Mouse (Mus musculus) midbrain, embryonic 13.5 days (tissue): ENCODE data around the gene Acp4. TPM values are rescaled to one million over a fixed set of nuclear protein-coding genes. Genes with fewer than 3 reads are reported as not detected.

Experiments
- ATAC-seq: fragments of 200-750 bp; cut with Nextera tagmentation; 2 replicates; pipeline ENCODE4 v1.8.0; 2017; ENCODE audit warnings: mild to moderate bottlenecking, moderate TSS enrichment, moderate library complexity
- H3K27ac ChIP-seq: fragments of 300-500 bp; sonication (generic); 2 replicates; pipeline ENCODE4 v1.5.1; 2015; ENCODE audit warnings: inconsistent platforms, mild to moderate bottlenecking, moderate library complexity
- H3K27me3 ChIP-seq: fragments of 300-500 bp; sonication (generic); 2 replicates; pipeline ENCODE4 v1.6.1; 2015; ENCODE audit warnings: mild to moderate bottlenecking, inconsistent platforms
- H3K36me3 ChIP-seq: fragments of 300-500 bp; sonication (generic); 2 replicates; pipeline ENCODE4 v1.6.1; 2015; ENCODE audit warnings: mild to moderate bottlenecking, inconsistent platforms
- H3K4me1 ChIP-seq: fragments of 300-500 bp; sonication (generic); replicated peaks from 2 replicates; pipeline ENCODE4 v1.6.1; 2015; ENCODE audit warnings: inconsistent platforms
- H3K4me2 ChIP-seq: fragments of 300-500 bp; sonication (generic); replicated peaks from 2 replicates; pipeline ENCODE4 v1.6.1; 2015; ENCODE audit warnings: moderate library complexity, mild to moderate bottlenecking, inconsistent platforms
- H3K4me3 ChIP-seq: fragments of 300-500 bp; sonication (generic); replicated peaks from 2 replicates; pipeline ENCODE4 v1.5.1; 2015; ENCODE audit warnings: mild to moderate bottlenecking, inconsistent platforms
- H3K9ac ChIP-seq: fragments of 300-500 bp; sonication (generic); replicated peaks from 2 replicates; pipeline ENCODE4 v1.6.1; 2015; ENCODE audit warnings: mild to moderate bottlenecking, inconsistent platforms
- H3K9me3 ChIP-seq: fragments of 300-500 bp; sonication (generic); 2 replicates; pipeline ENCODE4 v1.6.1; 2016; ENCODE audit warnings: mild to moderate bottlenecking, inconsistent platforms
- WGBS: fragments of 180-500 bp; shearing (Covaris S2); methylation state at CpG from one replicate; pipeline ENCODE4 v1.1.7; 2015; 5-methylcytosine and 5-hydroxymethylcytosine counted together
- polyA plus RNA-seq: library from polyadenylated mRNA; unstranded; fragments of >200 nt; fragmentation: Nextera tagmentation; extraction: Ambion mirVana; gene quantifications from 2 replicates; pipeline ENCODE4 v1.2.1, GENCODE M21; 2015

The Acp4 gene
- polyA plus RNA-seq, 1 experiment from 2014 or later = 0.09 TPM

DNA sequence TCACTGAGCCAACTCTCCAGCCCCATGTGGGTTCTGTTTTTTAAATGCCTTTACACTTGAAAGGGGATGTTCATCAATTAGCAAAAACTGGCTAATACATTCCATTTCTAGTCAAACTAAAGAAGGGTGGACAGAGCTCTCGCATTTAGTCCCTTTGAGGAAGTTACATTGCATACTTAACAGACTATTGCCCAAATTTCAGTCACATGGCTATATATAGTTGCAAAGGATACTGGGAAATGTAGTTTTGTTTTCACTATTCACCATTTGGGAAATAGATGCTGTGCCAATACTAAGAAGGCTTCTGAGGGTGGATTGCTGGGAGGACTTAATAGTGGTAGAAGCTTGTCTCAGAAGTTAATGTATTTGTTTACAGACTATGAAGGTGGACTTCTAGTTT is 23.8 kb upstream of the Acp4 start:
- Histone ChIP-seq H3K9me3 (no peaks in the 10 kb centered on the region), H3K4me1 (no peaks in the 10 kb centered on the region), H3K27ac (no peak overlapping the region), H3K27me3 (no peaks in the 10 kb centered on the region), H3K4me3 (no peak overlapping the region), H3K9ac (no peak overlapping the region), H3K4me2 (no peak overlapping the region), H3K36me3 (no peaks in the 10 kb centered on the region)
- WGBS = 70% methylated on average over 1 of the region's 1 CpGs
- ATAC-seq = no peak

DNA sequence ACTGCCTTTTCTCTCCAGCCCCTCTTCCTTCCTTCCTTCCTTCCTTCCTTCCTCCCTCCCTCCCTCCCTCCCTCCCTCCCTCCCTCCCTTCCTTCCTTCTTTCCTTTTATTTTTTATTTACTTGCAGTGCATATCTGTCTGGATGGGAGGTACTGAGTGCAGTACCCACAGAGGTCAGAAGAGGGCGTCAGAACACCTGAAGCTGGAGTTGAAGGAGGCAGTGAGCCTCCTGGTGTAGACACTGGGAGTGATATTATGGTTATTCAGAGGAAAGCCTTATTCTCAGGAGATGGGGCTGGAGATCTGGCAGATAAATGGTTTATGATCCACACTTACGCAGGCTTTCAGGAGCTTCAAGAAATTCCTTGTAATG is 20.1 kb upstream of the Acp4 start:
- 36% methylated on average over 2 of the region's 2 CpGs for WGBS
- no peak overlapping the region for H3K9ac ChIP-seq
- peaks cover 10% of the 10 kb centered on the region for H3K27me3 ChIP-seq
- ATAC-seq = no peak
- no peaks in the 10 kb centered on the region for H3K4me1 ChIP-seq
- no peak overlapping the region for H3K4me2 ChIP-seq
- no peaks in the 10 kb centered on the region for H3K36me3 ChIP-seq
- H3K4me3 ChIP-seq = no peak overlapping the region
- no peak overlapping the region for H3K27ac ChIP-seq
- no peaks in the 10 kb centered on the region for H3K9me3 ChIP-seq

DNA sequence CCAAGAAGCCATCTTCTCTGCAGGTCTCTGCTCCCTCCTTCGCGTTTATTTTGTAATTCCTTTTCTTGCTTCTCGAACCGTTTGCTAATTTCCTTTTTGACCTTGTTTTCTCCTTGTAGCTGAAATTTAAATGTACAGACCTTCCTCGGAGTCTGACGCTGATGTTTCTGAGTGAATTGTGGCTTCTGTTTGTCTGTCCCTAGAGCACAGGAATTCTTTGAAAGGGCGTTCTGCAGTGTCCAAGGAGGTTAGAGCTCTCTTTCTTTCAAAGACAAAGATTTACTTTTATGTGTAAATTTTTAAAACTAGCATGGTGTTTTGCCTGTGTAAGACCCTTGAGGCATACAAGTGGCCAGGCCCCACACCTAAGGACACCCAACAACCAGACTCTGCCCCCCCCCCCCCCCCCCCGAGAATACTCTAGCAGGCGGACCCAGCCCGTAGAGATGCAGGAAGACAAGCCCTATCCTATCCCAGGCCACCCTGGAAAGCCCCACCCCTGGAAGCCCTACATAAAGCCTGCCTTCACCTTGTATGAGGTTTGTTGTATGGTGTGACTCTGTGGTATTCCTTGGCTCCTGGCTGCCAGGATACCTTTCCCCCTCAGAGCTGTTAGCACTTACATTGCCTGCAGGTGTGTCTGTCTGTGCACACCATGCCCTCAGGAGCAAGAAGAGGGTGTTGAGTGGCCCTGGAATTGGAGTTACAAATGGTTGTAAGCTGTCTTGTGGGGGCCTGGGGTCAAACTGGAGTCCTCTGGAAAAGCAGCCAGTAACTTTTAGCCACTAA is 19.5 kb upstream of the Acp4 start:
- Histone ChIP-seq H3K4me1 (no peaks in the 10 kb centered on the region), H3K36me3 (no peaks in the 10 kb centered on the region), H3K4me3 (no peak overlapping the region), H3K9ac (no peak overlapping the region), H3K27me3 (peaks cover 11% of the 10 kb centered on the region), H3K9me3 (no peaks in the 10 kb centered on the region), H3K4me2 (no peak overlapping the region), H3K27ac (no peak overlapping the region)
- ATAC-seq = no peak
- 63% methylated on average over 9 of the region's 10 CpGs for WGBS

DNA sequence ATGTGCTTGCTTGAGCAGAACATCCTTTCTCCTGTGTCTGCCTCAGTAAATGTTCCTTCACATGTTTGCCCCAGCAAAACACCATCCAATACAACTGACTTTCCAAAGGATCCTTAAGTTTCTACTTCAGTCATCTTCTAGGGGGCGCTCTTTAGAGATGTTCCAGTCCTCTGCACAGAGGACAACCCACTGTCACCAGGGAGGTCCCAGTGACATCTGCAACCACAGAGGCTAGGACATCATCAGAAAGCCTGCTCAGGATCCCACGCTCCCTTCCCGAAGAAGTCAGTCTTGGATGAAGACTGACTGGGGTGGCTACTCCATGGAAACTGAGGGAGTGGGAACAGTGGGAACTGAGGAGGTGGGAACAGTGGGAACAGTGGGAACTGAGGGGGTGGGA is 18.4 kb upstream of the Acp4 start:
- no peak for ATAC-seq
- 82% methylated on average over 3 of the region's 3 CpGs for WGBS
- H3K9ac ChIP-seq = no peak overlapping the region

DNA sequence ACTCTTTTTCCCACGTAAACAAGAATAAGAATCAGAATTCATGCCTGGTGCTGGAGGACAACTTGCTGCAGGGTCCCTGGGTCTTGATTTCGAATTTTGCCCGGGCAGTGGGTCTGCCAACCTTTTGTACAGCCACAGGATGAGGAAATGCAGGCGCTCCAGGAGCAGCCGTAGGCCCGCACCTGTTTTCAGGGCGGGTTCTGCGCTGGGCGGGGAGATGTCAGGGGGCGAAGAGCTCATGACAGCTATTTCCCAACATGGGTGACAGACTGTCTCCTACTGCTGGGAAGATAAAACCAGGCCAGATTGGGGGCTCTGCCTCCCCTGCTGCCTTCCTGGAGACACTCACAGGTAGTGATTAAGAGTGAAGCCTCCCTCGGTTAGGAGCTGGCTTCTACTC is 16.9 kb upstream of the Acp4 start:
- no peak overlapping the region for H3K27ac ChIP-seq
- no peaks in the 10 kb centered on the region for H3K4me1 ChIP-seq
- ATAC-seq = no peak
- H3K36me3 ChIP-seq = no peaks in the 10 kb centered on the region
- H3K9ac ChIP-seq = no peak overlapping the region
- no peaks in the 10 kb centered on the region for H3K9me3 ChIP-seq
- peaks cover 14% of the 10 kb centered on the region for H3K27me3 ChIP-seq
- no peak overlapping the region for H3K4me3 ChIP-seq
- no peak overlapping the region for H3K4me2 ChIP-seq
- 42% methylated on average over 11 of the region's 11 CpGs for WGBS

More for the DNA sequence above, 18.4 kb upstream of the Acp4 start:
- H3K9me3 ChIP-seq = no peaks in the 10 kb centered on the region
- no peak overlapping the region for H3K4me2 ChIP-seq
- no peak overlapping the region for H3K4me3 ChIP-seq
- H3K36me3 ChIP-seq = no peaks in the 10 kb centered on the region
- H3K27ac ChIP-seq = no peak overlapping the region
- peaks cover 14% of the 10 kb centered on the region for H3K27me3 ChIP-seq
- H3K4me1 ChIP-seq = no peaks in the 10 kb centered on the region

DNA sequence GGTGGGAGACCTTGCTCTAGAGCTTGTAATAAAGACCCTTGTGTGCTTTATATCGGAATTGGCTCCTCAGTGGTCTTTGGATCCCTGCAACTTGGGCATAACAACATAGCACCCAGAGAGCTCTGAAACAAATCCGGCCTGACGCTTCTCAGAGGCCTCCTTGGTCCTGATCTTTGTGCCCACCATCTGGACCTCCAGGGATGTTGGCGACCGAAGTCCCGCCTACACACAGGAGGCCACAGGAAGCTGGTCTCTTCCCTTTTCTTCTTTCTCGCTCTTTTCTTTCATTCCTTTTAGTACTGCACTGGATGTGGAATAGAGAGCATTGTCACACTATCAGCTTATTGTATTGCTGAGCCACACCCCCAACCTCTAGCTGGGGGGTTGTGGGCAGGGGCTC is 16.3 kb upstream of the Acp4 start:
- no peak overlapping the region for H3K4me2 ChIP-seq
- no peaks in the 10 kb centered on the region for H3K4me1 ChIP-seq
- no peak for ATAC-seq
- no peaks in the 10 kb centered on the region for H3K9me3 ChIP-seq
- H3K9ac ChIP-seq = no peak overlapping the region
- no peaks in the 10 kb centered on the region for H3K36me3 ChIP-seq
- peaks cover 19% of the 10 kb centered on the region for H3K27me3 ChIP-seq
- H3K27ac ChIP-seq = no peak overlapping the region
- 60% methylated on average over 7 of the region's 7 CpGs for WGBS
- no peak overlapping the region for H3K4me3 ChIP-seq

DNA sequence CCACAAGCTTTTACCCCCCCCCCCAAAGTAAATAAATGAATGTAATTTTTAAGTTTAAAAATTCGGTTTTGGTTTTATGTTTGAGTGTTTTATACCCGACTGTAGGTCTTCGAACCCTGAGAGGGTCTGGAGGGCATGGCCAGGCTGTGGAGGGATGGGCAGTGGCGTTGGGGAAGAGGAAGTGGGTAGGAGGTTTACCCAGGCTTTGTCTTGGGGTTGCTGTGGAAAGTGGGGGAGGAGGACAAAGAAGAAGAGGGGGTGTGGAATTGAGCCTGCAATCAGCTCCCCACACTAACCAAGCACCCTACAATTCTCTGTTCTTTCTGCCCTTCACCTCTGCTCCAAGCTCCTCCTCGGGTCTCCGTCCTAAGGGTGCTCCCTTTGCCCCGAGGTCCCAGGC is 15.4 kb upstream of the Acp4 start:
- H3K4me2 ChIP-seq = no peak overlapping the region
- no peaks in the 10 kb centered on the region for H3K36me3 ChIP-seq
- H3K27me3 ChIP-seq = peaks cover 21% of the 10 kb centered on the region
- H3K27ac ChIP-seq = no peak overlapping the region
- no peaks in the 10 kb centered on the region for H3K4me1 ChIP-seq
- 85% methylated on average over 7 of the region's 7 CpGs for WGBS
- ATAC-seq = no peak
- no peak overlapping the region for H3K9ac ChIP-seq
- H3K9me3 ChIP-seq = no peaks in the 10 kb centered on the region
- no peak overlapping the region for H3K4me3 ChIP-seq

DNA sequence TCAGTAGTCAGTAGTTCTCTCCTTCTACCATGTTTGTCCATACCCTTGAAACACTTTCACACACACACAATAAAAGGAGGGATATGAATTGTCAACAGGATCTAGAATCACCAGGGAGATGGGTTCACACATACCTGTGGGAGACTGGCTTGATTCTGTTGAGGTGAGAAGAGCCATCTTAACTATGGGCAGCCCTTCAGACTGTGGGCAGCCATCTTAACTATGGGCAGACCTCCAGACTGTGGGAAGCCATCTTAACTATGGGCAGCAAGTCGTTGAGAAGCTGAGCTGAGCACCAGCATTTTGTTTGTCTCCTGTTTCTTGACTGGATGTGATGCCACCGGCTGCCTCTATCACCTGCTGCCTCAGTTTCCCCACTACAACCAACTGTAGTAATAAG is 14.1 kb upstream of the Acp4 start:
- Histone ChIP-seq H3K27me3 (peaks cover 21% of the 10 kb centered on the region), H3K4me3 (no peak overlapping the region), H3K9ac (no peak overlapping the region), H3K36me3 (no peaks in the 10 kb centered on the region), H3K4me1 (no peaks in the 10 kb centered on the region), H3K27ac (no peak overlapping the region), H3K9me3 (no peaks in the 10 kb centered on the region), H3K4me2 (no peak overlapping the region)
- 0 out of 2 replicates have a peak, but pooled peaks have one; percentile 53 for ATAC-seq
- 71% methylated on average over 2 of the region's 2 CpGs for WGBS

DNA sequence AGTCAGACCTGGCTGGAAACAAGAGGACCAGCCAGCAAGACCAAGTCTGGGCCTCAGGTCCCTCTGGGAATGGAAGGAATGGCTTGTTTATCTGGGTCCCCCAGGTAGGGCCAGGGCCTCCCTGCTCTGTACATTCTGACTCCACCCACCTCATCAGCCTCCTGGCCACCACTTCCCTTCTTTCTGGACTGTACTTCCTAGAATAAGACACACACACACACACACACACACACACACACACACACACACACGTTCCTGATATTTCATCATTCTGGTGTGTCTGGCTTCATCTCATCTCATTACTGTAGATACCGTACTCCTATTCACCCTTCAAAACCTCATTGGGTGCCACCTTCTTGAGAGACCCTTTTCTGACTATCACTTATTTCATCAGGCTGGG is 12.2 kb upstream of the Acp4 start:
- H3K4me1 ChIP-seq = no peaks in the 10 kb centered on the region
- H3K27ac ChIP-seq = no peak overlapping the region
- no peaks in the 10 kb centered on the region for H3K36me3 ChIP-seq
- H3K9me3 ChIP-seq = no peaks in the 10 kb centered on the region
- no peak overlapping the region for H3K9ac ChIP-seq
- H3K4me3 ChIP-seq = no peak overlapping the region
- WGBS = 96% methylated on average over 2 of the region's 2 CpGs
- H3K27me3 ChIP-seq = peaks cover 23% of the 10 kb centered on the region
- H3K4me2 ChIP-seq = no peak overlapping the region
- no peak for ATAC-seq

DNA sequence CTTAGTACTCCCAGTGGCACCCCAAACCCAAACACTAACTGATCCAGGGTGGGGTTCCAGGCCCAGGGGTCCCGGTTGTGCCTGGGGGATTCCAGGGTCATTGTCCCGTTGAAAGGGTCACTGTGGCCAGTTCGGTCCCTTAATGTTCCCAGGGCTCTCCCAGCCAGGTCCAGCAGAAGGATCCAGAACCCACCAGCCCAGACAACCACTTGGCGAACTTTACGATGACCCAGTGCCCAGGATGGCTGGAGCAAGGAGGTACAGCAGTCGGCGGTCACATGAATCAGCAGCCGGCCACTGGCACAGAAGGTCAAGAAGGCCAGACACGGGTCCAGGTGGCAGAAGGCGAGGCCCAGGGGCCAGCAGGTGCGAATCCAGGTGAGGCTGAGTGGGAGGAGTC is 10.9 kb upstream of the Acp4 start:
- H3K9me3 ChIP-seq = no peaks in the 10 kb centered on the region
- H3K4me2 ChIP-seq = no peak overlapping the region
- 85% methylated on average over 11 of the region's 11 CpGs for WGBS
- H3K4me1 ChIP-seq = peaks cover 4% of the 10 kb centered on the region
- H3K27me3 ChIP-seq = peaks cover 18% of the 10 kb centered on the region
- no peak for ATAC-seq
- H3K36me3 ChIP-seq = no peaks in the 10 kb centered on the region
- no peak overlapping the region for H3K4me3 ChIP-seq
- no peak overlapping the region for H3K9ac ChIP-seq
- H3K27ac ChIP-seq = no peak overlapping the region

DNA sequence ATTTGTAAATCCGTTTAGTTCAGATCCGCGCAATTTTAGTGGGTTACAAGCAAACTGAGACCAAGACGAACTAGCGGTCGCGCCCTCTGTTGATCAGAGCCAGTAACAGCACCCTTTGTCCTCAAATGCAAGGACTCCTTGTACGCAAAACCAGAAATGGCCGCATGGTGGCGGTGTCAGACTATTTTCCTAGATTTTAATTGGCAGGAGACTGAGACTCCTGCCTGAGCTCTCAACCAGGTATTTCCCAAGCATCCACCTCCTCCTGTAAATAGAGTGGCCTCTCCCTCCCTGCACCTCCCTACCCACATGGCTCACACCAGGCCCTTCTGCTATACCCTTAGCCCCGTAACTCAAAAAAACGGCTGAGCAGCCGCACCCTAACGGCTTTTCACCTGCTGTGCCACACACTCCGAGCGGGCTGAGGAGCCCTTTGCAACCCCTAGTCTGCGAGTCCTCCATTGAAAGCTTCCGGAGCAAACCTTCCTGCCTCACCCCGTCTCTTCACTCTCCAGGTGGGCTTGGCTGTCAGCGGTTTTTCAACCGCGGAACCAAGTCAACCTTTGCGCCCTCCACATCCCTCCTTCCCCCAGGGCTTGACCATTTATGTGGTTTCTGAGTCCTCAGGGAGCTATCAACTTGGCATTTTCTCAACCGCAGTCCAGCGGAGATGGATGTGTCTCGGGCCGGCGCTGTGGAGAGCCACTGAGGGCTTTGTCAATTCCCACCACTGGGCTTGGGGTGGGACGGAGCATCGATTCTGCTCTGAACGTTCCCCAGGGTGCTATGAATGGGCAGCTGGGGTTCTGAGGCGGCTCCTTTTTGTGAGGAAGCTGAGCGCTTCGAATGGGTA is 5.8 kb upstream of the Acp4 start:
- Histone ChIP-seq H3K36me3 (no peaks in the 10 kb centered on the region), H3K27me3 (peaks cover 15% of the 10 kb centered on the region), H3K4me1 (peaks cover 7% of the 10 kb centered on the region), H3K4me3 (peak overlapping the region; percentile 37), H3K9me3 (no peaks in the 10 kb centered on the region), H3K9ac (peak overlapping the region; percentile 67), H3K4me2 (peak overlapping the region; percentile 64), H3K27ac (peak overlapping the region; percentile 58)
- ATAC-seq = peak; percentile 89
- 1% methylated on average over 34 of the region's 34 CpGs for WGBS

DNA sequence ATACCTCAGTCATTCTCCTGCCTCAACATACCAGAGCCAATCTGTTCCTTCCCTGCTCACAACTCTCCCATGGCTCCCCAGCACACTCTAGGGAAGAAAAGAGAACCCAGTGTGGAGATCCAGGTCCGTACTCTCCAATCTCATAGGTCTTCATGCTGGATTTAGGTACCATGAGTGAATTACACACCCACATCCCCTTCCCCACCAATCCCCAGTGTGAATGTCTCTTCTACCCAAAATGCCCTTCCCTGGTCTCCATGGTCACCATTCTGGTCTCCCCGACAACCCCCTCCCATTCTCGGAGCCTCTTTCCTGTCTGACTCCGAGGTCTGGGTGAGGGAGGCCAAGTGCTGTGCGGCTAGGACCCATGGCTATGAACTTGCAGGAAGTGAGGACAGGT is 4.0 kb upstream of the Acp4 start, which contains the start of gene Gm15517:
Gm15517 (plus strand) TSS at position 301 of the 400 bp plus-strand sequence.
- Histone ChIP-seq H3K27ac (no peak within 1 kb of the TSS), H3K27me3 (peaks cover 15% of the 10 kb centered on the region; the same call in 1 of the 2 replicates), H3K9ac (peak within 1 kb of the TSS; percentile 19; the same call in 1 of the 2 replicates), H3K9me3 (no peaks in the 10 kb centered on the region), H3K4me1 (peaks cover 7% of the 10 kb centered on the region), H3K4me2 (no peak within 1 kb of the TSS), H3K36me3 (no peaks in the 10 kb centered on the region), H3K4me3 (no peak within 1 kb of the TSS)
- no peak for ATAC-seq
- 47% methylated on average over 5 of the region's 5 CpGs for WGBS
